Mouse (Mus musculus): ENCODE results near the gene Fat2.

GRCm38 (mm10) chr11:55364662-55365061, 28.3 kb upstream of the Fat2 start:
- TF ChIP-seq CTCF (IDR thresholded peaks at IDR 0.05) (no peak), EP300 (IDR thresholded peaks at IDR 0.05) (no peak)
